Mouse (Mus musculus) thymus, adult 2 months (tissue): Measurements from ENCODE around the gene Prkg1. TPM values are rescaled to one million over a fixed set of nuclear protein-coding genes. Genes with fewer than 3 reads are reported as not detected.

Experiments used
- DNase-seq: peaks from one replicate; pipeline ENCODE4 v3.0.0; 2021
- H3K27ac ChIP-seq: fragments of 200-500 bp; 2 replicates; pipeline ENCODE4 v1.5.1; 2012; ENCODE audit warnings: low read length, control low read depth; ENCODE audit not compliant: control insufficient read depth, insufficient read depth
- H3K27me3 ChIP-seq: fragments of 200-500 bp; 2 replicates; pipeline ENCODE4 v1.6.1; 2012; ENCODE audit warnings: mild to moderate bottlenecking, low read length, moderate library complexity, mixed read lengths; ENCODE audit not compliant: control insufficient read depth, insufficient read depth
- H3K36me3 ChIP-seq: fragments of 200-500 bp; 2 replicates; pipeline ENCODE4 v1.6.1; 2012; ENCODE audit warnings: mild to moderate bottlenecking, low read length, moderate library complexity; ENCODE audit not compliant: control insufficient read depth, insufficient read depth
- H3K4me1 ChIP-seq: fragments of 200-500 bp; replicated peaks from 2 replicates; pipeline ENCODE4 v1.6.1; 2012; ENCODE audit warnings: low read length; ENCODE audit not compliant: control insufficient read depth, insufficient read depth
- H3K4me3 ChIP-seq: fragments of 200-500 bp; 2 replicates; pipeline ENCODE4 v1.5.1; 2012; ENCODE audit warnings: mild to moderate bottlenecking, low read length, control low read depth, moderate library complexity; ENCODE audit not compliant: control insufficient read depth, insufficient read depth
- CTCF ChIP-seq: fragments of 200-500 bp; IDR thresholded peaks from 2 replicates; pipeline ENCODE4 v1.5.1; 2012; ENCODE audit warnings: mild to moderate bottlenecking, control low read depth, low read length, moderate library complexity, borderline replicate concordance; ENCODE audit not compliant: control insufficient read depth, poor library complexity, insufficient read depth; ENCODE audit errors: extremely low read depth
- POLR2A ChIP-seq: fragments of 200-500 bp; IDR thresholded peaks from 2 replicates; pipeline ENCODE4 v1.6.1; 2012; ENCODE audit warnings: mild to moderate bottlenecking, low read length, control low read depth, moderate library complexity; ENCODE audit not compliant: control insufficient read depth, poor library complexity, insufficient read depth; ENCODE audit errors: extremely low read depth
- WGBS: fragments of 180-500 bp; shearing (Covaris S2); methylation state at CpG from one replicate; pipeline ENCODE4 v1.1.7; 2018; 5-methylcytosine and 5-hydroxymethylcytosine counted together
- polyA plus RNA-seq: library from polyadenylated mRNA; depleted of rRNA; stranded (reverse); fragments of >200 nt; gene quantifications from 2 replicates; pipeline ENCODE4 v1.2.3, GENCODE M21; 2012

Gene Prkg1
- polyA plus RNA-seq, 1 experiment, result 0.26 TPM

DNA sequence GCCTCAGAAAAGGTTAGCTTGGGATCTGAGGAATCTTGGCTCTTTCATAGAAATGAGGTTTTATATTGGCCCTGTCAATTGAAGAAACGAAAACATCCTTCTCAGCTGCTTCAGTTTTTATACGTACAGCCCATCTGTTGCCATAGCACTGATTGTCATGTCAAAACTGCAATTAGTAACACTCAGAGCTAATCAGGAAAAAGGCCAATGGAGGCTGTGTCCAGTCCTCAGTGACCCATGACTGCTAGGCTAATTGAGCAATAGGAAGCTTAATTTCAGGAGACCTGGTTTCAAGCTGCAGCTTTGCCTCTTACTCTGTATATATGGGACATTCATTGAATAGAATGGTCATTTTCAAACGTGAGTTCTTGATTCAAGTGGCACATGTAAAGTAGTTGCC is 686.6 kb downstream of the Prkg1 start:
- Histone ChIP-seq H3K4me1 (peaks cover 4% of the 10 kb centered on the region), H3K27ac (no peak overlapping the region), H3K4me3 (no peak overlapping the region), H3K36me3 (no peaks in the 10 kb centered on the region), H3K27me3 (no peaks in the 10 kb centered on the region)
- TF ChIP-seq CTCF (no peak), POLR2A (no peak)
- 85% methylated on average over 3 of the region's 3 CpGs for WGBS
- no peak for DNase-seq

DNA sequence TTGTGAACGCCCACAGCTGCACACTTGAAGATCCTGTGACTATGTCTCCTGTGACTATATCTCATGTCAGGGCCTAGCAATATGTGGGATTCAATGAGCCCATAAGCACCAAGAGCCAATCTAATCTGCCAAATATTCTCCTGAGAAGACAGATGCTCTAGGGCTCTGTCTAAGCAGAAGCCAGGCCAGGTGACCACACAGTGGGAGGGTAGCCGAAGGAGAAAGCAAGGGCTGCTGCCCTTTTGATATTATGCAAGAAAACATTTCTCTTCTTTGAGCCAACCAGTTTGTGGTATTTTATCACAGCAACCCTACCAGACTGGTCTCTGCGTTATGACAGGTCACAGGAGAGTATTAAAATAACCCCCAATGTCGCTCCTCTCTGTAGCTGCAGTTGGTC is 688.7 kb downstream of the Prkg1 start:
- no peaks in the 10 kb centered on the region for H3K36me3 ChIP-seq
- no peak overlapping the region for H3K27ac ChIP-seq
- no peak for DNase-seq
- no peak for TF ChIP-seq POLR2A
- no peak for TF ChIP-seq CTCF
- H3K4me1 ChIP-seq, result no peaks in the 10 kb centered on the region
- 95% methylated on average over 4 of the region's 4 CpGs for WGBS
- H3K4me3 ChIP-seq, result no peak overlapping the region
- no peaks in the 10 kb centered on the region for H3K27me3 ChIP-seq

DNA sequence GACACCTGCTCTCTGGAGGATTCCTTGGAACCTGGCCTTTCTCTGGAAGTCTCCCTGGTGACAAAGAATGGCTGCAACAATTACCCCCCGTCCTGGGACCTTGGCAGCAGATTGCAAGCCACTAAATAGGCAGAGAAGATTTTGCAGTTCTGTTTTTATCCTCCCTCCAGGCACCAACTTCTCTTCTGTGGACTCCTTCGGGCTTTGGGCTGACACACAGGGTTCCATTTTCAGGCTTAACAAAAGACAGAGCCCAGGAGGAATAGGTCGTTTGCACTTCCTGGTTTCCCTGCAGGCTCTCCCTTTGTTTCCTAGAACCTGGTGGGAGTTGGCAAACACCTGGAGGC is 690.1 kb downstream of the Prkg1 start:
- Histone ChIP-seq H3K36me3 (no peaks in the 10 kb centered on the region), H3K4me3 (no peak overlapping the region), H3K27ac (no peak overlapping the region), H3K4me1 (no peaks in the 10 kb centered on the region), H3K27me3 (no peaks in the 10 kb centered on the region)
- TF ChIP-seq CTCF (no peak), POLR2A (no peak)
- DNase-seq, result no peak
- 74% methylated on average over 3 of the region's 3 CpGs for WGBS

DNA sequence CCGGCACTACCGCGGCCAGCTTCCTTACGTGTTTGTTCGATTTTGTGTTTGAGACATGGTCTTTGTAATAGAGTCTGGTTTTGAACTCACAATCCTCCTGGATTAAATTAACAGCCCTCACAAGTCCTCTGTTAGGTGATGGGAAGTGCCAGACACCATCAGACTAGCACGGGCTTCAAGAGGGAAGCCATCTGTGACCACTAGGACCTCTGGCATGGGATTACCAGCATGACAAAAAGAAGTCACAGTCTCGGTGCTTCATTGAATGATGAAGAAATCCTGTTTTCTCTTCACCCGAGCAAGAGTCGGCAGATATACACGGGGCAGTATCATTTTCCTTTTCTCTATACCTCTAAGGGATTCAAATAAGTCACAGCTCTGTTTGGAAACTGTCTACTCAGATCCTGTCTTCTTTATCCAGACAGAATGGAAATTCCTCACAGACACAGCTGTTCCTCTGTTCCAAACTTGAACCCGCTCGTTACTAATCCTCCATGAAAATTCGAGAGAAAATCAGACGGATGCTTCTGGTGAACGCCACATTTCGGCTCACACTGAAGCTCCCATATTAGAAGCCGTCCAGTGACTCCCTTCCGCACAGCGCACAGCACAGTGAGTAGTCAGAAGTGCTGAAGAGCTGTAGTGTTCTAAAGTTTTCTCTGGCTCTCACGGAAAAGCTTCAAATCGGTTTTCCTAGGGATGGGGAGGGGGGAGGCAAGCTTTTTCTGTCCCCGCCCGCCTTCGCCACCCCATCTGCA is 690.7 kb downstream of the Prkg1 start:
- WGBS, result 91% methylated on average over 24 of the region's 24 CpGs
- Histone ChIP-seq H3K4me1 (no peaks in the 10 kb centered on the region), H3K27ac (no peak overlapping the region), H3K36me3 (no peaks in the 10 kb centered on the region), H3K4me3 (no peak overlapping the region), H3K27me3 (no peaks in the 10 kb centered on the region)
- DNase-seq, result no peak
- TF ChIP-seq CTCF (no peak), POLR2A (no peak)

DNA sequence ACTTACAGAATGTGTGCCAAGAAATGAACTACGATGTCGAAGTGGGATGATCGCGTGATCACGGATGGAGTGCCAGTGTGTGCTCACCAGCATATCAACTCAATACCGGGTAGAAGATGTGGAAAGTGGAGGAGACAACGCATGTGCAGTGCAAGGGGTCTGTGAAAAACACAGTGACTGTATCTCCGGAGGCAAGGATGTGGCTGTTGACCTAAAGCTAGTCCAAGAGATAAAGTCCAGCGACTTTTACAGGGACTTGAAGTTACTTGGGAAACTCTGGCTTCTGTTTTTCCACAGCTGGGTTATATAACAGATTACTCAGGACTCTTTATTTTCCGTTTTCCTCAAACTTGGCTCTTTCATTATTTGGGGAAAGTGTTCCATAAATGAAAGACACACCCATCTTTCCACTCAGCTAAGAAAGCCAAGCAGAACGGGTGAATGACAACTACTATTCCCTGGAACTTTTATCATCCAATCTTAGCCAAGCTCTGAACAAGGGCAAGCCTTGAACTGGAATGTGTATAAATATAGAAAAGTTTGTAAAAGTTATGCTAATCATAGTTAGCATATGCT is 699.5 kb downstream of the Prkg1 start:
- TF ChIP-seq POLR2A, result no peak
- no peak for TF ChIP-seq CTCF
- H3K27ac ChIP-seq, result no peak overlapping the region
- no peak overlapping the region for H3K4me3 ChIP-seq
- WGBS, result 92% methylated on average over 11 of the region's 11 CpGs
- no peaks in the 10 kb centered on the region for H3K36me3 ChIP-seq
- no peak for DNase-seq
- H3K4me1 ChIP-seq, result no peaks in the 10 kb centered on the region
- no peaks in the 10 kb centered on the region for H3K27me3 ChIP-seq

DNA sequence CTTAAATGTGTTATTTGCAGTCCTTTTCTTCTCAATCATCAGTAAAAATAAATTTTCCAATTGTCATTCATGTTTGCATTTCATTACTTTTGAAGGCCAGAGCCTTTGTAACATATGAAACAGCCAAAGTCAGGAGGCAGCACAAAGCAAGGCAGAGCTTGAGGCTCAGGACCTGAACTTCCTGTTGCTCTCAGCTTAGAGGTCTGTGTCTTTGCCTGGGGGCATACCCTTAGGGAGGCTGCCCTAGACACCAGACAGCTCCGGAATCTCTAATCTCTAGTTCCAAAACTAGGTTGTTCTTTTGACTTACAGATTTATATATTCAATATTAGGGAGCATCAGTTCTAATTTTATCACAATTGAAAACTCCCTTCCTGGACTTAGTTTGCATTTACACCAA is 700.1 kb downstream of the Prkg1 start:
- no peak for DNase-seq
- Histone ChIP-seq H3K36me3 (no peaks in the 10 kb centered on the region), H3K4me3 (no peak overlapping the region), H3K4me1 (no peaks in the 10 kb centered on the region), H3K27me3 (no peaks in the 10 kb centered on the region), H3K27ac (no peak overlapping the region)
- WGBS, result 76% methylated on average over 1 of the region's 1 CpGs
- TF ChIP-seq CTCF (no peak), POLR2A (no peak)
